Mouse (Mus musculus): ENCODE data around the gene Rdh16. TPM values are rescaled to one million over a fixed set of nuclear protein-coding genes. Genes with fewer than 3 reads are reported as not detected.
"Not testable (repeated sequence)": the region's sequence is repeated elsewhere in the genome, so short reads cannot be mapped to it uniquely, and the experiment has no call there.

Gene Rdh16
- total and polyA plus RNA-seq, 2 experiments from 2014 or later = 0.06 to 0.37 TPM

DNA sequence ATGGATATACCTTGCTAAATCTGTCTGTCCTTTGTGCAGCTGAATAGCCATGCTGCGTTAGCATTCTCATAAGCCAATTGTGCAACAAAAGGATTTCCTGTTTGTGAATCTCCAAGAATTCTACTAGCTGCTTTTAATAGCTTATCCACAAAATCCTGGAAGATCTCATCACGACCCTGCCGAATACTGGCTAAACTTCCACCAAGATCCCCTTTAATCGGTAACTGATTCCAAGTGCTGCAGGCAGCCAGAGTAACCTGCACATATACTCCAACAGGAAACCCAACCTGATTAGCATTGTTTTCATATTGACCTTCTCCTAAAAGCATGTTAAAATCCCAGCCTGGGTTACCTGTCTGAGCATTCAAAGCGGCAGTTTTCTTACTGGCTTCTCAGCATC, 34.3 kb downstream of the Rdh16 start:
- Histone ChIP-seq H3K27ac (no peak overlapping the region), H3K4me2 (ENCODE audit: low read depth, low read length) (no peak overlapping the region), H3K9ac (replicated peaks; ENCODE audit: low read length) (no peak overlapping the region), H3K4me3 (ENCODE audit: low read length) (no peak overlapping the region), H3K9me3 (ENCODE audit: low read length) (no peaks in the 10 kb centered on the region), H3K36me3 (ENCODE audit: insufficient read depth, low read length) (no peaks in the 10 kb centered on the region), H3K27me3 (ENCODE audit: insufficient read depth, low read length) (no peaks in the 10 kb centered on the region), H3K4me1 (ENCODE audit: insufficient read depth, low read length) (no peaks in the 10 kb centered on the region)
- no peak for TF ChIP-seq CTCF (IDR thresholded peaks at IDR 0.05; ENCODE audit: low read depth)
- no peak for DNase-seq (ENCODE audit: low spot score)
- no peak for ATAC-seq
- WGBS = 87% methylated on average over 5 of the region's 5 CpGs

DNA sequence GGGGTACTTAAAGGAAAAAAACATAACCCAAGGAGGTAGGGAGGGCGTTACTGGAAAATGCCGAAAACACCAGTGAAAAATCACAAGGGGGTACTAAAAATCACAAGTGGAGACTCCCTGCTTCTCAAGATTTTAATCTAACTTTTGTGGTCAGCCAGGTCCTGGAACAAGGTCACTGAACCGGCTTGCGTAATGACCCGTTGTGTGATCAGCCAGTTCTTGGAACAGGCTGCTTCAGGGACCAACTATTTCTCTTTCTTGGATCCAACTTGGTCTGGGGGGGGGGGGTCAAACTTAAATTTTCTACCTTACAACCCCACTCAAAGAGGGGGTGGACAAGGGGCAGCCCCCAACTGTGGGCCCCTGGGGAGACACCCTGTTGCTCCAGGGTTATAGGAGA, 36.8 kb downstream of the Rdh16 start:
- H3K27ac ChIP-seq; DNase-seq (ENCODE audit: low spot score): not testable (repeated sequence)
- WGBS = 91% methylated on average over 5 of the region's 5 CpGs

DNA sequence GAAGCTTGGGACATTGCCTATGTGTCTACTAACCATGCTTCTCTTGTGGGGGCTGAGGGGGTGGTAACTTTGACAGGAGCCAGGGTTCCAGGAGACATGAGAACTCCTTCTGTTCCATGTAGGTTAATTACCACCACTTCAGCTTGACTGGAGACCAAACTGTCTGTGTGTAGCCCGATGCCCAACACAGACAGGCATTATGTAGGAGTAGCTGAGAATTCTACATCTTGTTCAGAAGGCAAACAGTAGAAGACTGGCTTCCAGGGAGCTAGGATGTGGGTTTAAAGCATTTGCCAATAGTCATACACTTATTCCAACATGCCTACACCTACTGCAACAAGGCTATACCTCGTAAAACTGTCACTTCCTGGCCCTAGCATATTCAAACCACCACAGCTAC, 37.6 kb downstream of the Rdh16 start:
- TF ChIP-seq CTCF (IDR thresholded peaks at IDR 0.05; ENCODE audit: low read depth) = no peak
- no peak for ATAC-seq

More for the DNA sequence above, 36.8 kb downstream of the Rdh16 start:
- not testable (repeated sequence) for H3K9ac ChIP-seq (replicated peaks; ENCODE audit: low read length); H3K27me3 ChIP-seq (ENCODE audit: insufficient read depth, low read length); H3K36me3 ChIP-seq (ENCODE audit: insufficient read depth, low read length); ATAC-seq; H3K4me3 ChIP-seq (ENCODE audit: low read length); H3K9me3 ChIP-seq (ENCODE audit: low read length); H3K4me2 ChIP-seq (ENCODE audit: low read depth, low read length); H3K4me1 ChIP-seq (ENCODE audit: insufficient read depth, low read length)

DNA sequence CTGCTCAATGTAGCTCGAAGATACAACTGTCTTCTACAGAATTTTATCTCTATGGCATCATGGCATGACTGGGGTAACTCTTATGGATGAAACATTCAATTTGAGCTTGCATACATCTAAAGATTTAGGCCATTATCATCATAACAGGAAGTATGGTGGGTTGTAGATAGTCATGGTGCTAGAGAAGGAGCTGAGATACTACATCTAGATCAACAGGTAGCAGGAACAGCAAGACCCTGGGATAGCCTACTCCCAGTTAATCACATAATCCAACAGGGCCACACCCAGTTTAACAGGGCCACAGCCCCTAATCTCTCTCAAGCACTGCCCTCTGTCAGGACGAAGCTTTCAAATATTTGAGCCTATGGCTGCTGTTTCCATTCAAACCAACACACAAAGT, 39.8 kb downstream of the Rdh16 start:
- Histone ChIP-seq H3K4me2 (ENCODE audit: low read depth, low read length) (no peak overlapping the region), H3K9me3 (ENCODE audit: low read length) (no peaks in the 10 kb centered on the region), H3K4me1 (ENCODE audit: insufficient read depth, low read length) (no peaks in the 10 kb centered on the region), H3K27ac (no peak overlapping the region), H3K27me3 (ENCODE audit: insufficient read depth, low read length) (no peaks in the 10 kb centered on the region), H3K9ac (replicated peaks; ENCODE audit: low read length) (no peak overlapping the region), H3K36me3 (ENCODE audit: insufficient read depth, low read length) (no peaks in the 10 kb centered on the region), H3K4me3 (ENCODE audit: low read length) (no peak overlapping the region)
- ATAC-seq (no peak), DNase-seq (ENCODE audit: low spot score) (no peak)
- WGBS = 79% methylated on average over 2 of the region's 2 CpGs
- TF ChIP-seq CTCF (IDR thresholded peaks at IDR 0.05; ENCODE audit: low read depth) = no peak

More for the DNA sequence above, 37.6 kb downstream of the Rdh16 start:
- Histone ChIP-seq H3K9me3 (ENCODE audit: low read length) (no peaks in the 10 kb centered on the region), H3K4me1 (ENCODE audit: insufficient read depth, low read length) (no peaks in the 10 kb centered on the region), H3K27ac (no peak overlapping the region), H3K4me3 (ENCODE audit: low read length) (no peak overlapping the region), H3K36me3 (ENCODE audit: insufficient read depth, low read length) (no peaks in the 10 kb centered on the region), H3K9ac (replicated peaks; ENCODE audit: low read length) (no peak overlapping the region), H3K4me2 (ENCODE audit: low read depth, low read length) (no peak overlapping the region), H3K27me3 (ENCODE audit: insufficient read depth, low read length) (no peaks in the 10 kb centered on the region)
- whole genome bisulfite sequencing = 88% methylated on average over 2 of the region's 2 CpGs
- DNase-seq (ENCODE audit: low spot score) = no peak

DNA sequence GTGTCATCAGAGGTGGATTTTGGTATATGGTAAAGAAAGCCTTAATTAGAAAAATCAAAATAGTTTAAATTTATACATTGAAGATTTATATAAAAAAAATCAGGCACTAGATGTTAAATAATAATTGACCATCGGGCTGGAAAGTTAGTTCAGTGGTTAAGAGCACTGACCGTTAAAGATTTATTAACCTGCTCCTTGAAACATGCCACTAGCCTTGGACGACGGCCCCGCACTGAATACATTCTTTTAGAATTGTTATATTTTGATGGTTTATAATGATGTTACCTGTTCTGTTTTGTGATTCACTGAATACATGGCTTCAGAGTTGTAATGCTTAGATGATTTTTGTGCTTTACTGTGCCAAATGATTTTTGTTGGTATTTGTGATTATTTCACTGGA, 45.0 kb downstream of the Rdh16 start:
- not testable (repeated sequence) for H3K36me3 ChIP-seq (ENCODE audit: insufficient read depth, low read length); H3K4me3 ChIP-seq (ENCODE audit: low read length); H3K4me2 ChIP-seq (ENCODE audit: low read depth, low read length); DNase-seq (ENCODE audit: low spot score); H3K4me1 ChIP-seq (ENCODE audit: insufficient read depth, low read length); H3K9me3 ChIP-seq (ENCODE audit: low read length); H3K27me3 ChIP-seq (ENCODE audit: insufficient read depth, low read length); H3K27ac ChIP-seq; ATAC-seq; H3K9ac ChIP-seq (replicated peaks; ENCODE audit: low read length)
- 92% methylated on average over 5 of the region's 5 CpGs for WGBS

DNA sequence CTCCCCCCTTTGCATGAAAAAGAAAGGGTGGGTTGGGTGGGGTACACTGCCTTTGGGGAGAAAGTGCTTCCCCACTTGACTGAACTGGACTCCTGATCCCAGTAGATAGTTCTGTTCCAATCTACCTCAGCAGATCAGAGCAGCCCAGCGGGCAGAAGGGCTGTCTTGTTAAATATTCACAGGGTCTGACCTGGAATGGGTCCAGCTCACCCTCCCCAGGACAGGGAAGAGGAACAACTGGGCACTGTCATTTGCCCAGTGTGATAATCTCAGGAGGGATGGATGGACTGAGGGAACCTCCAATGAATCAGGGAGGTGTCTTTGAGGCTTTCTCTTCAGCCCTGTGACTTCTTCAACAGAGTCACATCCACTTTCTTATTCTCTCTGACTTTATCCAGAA, 47.1 kb downstream of the Rdh16 start:
- no peak overlapping the region for H3K4me2 ChIP-seq (ENCODE audit: low read depth, low read length)
- no peak overlapping the region for H3K9ac ChIP-seq (replicated peaks; ENCODE audit: low read length)
- H3K4me3 ChIP-seq (ENCODE audit: low read length) = no peak overlapping the region
- no peak for ATAC-seq
- H3K27ac ChIP-seq = no peak overlapping the region
- TF ChIP-seq CTCF (IDR thresholded peaks at IDR 0.05; ENCODE audit: low read depth) = no peak
- no peaks in the 10 kb centered on the region for H3K27me3 ChIP-seq (ENCODE audit: insufficient read depth, low read length)
- 90% methylated on average over 1 of the region's 1 CpGs for WGBS
- no peak for DNase-seq (ENCODE audit: low spot score)
- no peaks in the 10 kb centered on the region for H3K4me1 ChIP-seq (ENCODE audit: insufficient read depth, low read length)
- H3K9me3 ChIP-seq (ENCODE audit: low read length) = no peaks in the 10 kb centered on the region
- H3K36me3 ChIP-seq (ENCODE audit: insufficient read depth, low read length) = no peaks in the 10 kb centered on the region

DNA sequence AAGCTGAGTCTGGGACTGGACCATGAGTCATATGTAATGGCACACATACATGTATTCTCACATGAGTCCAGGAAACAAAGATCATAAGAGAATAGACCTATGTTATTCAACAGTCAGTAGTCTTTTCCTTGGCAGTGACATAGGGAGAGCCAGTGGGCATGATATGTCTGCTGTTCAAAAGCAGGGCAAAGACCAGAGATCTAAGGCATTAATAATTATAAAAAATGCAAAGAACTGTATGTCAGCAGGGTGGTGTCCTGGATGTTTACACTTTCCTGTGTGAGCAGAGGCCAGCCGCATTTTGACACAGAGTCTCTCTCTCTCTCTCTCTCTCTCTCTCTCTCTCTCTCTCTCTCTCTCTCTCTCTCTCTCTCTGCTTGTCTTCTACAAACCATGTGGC, 48.7 kb downstream of the Rdh16 start, which contains the start of gene Rdh19:
Rdh19 (plus strand) TSS at position 301 of the 400 bp plus-strand sequence.
- no peak within 1 kb of the TSS for H3K4me3 ChIP-seq (ENCODE audit: low read length)
- ATAC-seq (no peak), DNase-seq (ENCODE audit: low spot score) (no peak)
- 77% methylated on average over 1 of the region's 1 CpGs for WGBS
- H3K27ac ChIP-seq = no peak within 1 kb of the TSS
- H3K9me3 ChIP-seq (ENCODE audit: low read length) = no peaks in the 10 kb centered on the region
- no peaks in the 10 kb centered on the region for H3K27me3 ChIP-seq (ENCODE audit: insufficient read depth, low read length)
- no peak within 1 kb of the TSS for H3K9ac ChIP-seq (replicated peaks; ENCODE audit: low read length)
- TF ChIP-seq CTCF (IDR thresholded peaks at IDR 0.05; ENCODE audit: low read depth) = no peak
- H3K4me2 ChIP-seq (ENCODE audit: low read depth, low read length) = no peak within 1 kb of the TSS
- H3K36me3 ChIP-seq (ENCODE audit: insufficient read depth, low read length) = no peaks in the 10 kb centered on the region
- H3K4me1 ChIP-seq (ENCODE audit: insufficient read depth, low read length) = no peaks in the 10 kb centered on the region
